Mouse (Mus musculus) spleen, adult 2 months (tissue): ENCODE measurements around the gene Hist1h4h.

ENCODE experiments used
- CTCF ChIP-seq: fragments of 200-500 bp; IDR thresholded peaks from 2 replicates; pipeline ENCODE4 v1.5.1; 2011; ENCODE audit warnings: mild to moderate bottlenecking, inconsistent platforms; ENCODE audit not compliant: insufficient read depth, insufficient read length, insufficient replicate concordance; ENCODE audit errors: extremely low read depth
- POLR2A ChIP-seq: fragments of 200-500 bp; IDR thresholded peaks from 2 replicates; pipeline ENCODE4 v1.6.1; 2011; ENCODE audit warnings: low read depth, low read length, inconsistent platforms

- no peak for TF ChIP-seq CTCF
- TF ChIP-seq POLR2A: no peak
These were observed 25.0 kb upstream of the Hist1h4h start for GRCm38 (mm10) chr13:23505662-23506345.
